Mouse (Mus musculus): ENCODE measurements at regions not wholly inside any gene's neighbourhood (a gene's known extent, or its start where the extent isn't known, plus 50 kb on each side); places are given as distances from the start of the nearest gene placed in this dataset.

GRCm38 (mm10) chr10:72056725-72057124 is 597.9 kb upstream of the Zwint start:
- DNase-seq (ENCODE audit: low spot score) = no peak

GRCm38 (mm10) chr10:72071185-72071718 is 583.4 kb upstream of the Zwint start:
- no peak for DNase-seq (ENCODE audit: low spot score)

DNA sequence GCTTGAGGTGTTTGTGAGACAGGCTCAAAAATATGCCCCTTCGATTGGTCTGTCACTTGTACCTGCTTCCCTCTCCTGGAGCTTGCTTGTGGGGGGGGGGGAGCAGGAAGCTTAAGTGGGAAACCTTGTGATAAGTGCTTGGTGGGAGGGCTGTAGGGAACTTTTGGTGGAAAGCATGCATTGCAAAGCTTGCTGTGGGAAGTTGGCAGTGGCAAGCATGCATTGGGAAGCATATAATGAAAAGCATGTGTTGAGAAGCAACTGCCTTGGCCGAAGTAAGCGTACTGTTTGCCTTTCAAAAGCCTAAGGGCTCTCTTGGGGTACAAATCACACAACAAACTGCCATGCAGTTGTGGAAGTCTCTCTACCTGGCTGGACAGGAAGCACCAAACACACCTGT is 576.3 kb upstream of the Zwint start:
- DNase-seq (ENCODE audit: low spot score) = no peak

DNA sequence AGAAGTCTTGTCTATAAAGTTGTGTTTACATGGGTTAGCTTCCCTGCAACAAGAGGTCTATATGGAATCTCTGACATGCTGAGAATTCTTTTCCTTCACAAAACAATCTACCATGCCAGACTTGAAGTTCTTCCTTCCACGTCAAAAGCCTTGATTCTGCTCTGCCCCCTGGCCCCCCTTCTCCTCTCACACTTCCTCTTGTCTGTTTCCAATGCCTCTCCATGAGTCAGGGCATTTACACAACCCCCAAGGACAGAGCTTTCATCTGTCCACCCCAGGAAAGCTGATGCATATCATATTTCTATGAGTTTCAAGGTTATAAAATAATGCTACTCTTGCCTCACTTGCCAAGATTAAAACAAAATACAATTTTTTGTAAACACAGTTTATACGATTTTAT is 557.7 kb upstream of the Zwint start:
- DNase-seq (ENCODE audit: low spot score) = no peak

- DNase-seq (ENCODE audit: low spot score) = peak; percentile 7
These were observed 555.4 kb upstream of the Zwint start for GRCm38 (mm10) chr10:72099156-72099812.

DNA sequence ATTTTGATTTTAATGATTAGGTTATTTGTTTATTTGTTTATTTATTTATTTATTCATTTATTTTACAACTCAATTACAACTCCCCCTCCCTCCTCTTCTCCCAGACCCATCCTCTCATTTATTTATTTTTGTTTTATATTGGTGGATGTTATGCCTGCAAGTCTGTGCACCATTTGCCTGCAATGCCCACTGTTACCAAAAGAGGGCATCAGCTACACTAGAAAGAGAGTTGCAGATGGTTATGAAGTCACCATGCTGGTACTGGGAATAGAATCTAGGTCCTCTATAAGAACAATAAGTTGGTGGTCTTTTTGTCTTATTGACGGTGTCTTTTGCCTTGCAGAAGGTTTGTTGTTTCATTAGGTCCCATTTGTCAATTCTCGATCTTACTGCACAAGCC is 535.2 kb upstream of the Zwint start:
- DNase-seq (ENCODE audit: low spot score) = no peak

DNA sequence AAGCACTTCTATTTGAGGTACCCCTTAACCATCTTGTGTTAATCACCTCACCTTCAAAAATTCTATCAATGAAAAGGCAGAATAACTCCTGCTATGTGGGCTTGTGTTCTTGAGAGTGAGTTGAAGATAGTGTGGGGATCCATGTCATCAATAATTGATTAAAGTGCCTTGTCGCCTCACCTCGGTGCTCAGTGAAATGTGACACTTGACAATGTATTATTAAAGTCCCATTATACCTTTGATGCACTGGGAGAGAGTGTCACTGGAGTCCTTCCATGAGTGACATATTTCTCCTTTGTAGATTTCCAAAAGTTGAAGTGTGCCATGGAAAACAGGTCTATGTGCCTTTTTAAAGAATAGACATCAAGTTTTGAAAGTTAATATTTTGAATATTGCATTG is 522.2 kb upstream of the Zwint start:
- no peak for DNase-seq (ENCODE audit: low spot score)
